Mouse (Mus musculus) forebrain, embryonic 13.5 days (tissue): ENCODE results near the gene Anxa11. TPM values are rescaled to one million over a fixed set of nuclear protein-coding genes. Genes with fewer than 3 reads are reported as not detected.

Source experiments
- ATAC-seq: fragments of 200-750 bp; cut with Nextera tagmentation; 2 replicates; pipeline ENCODE4 v1.8.0; 2017
- H3K27ac ChIP-seq: fragments of 300-500 bp; sonication (generic); 2 replicates; pipeline ENCODE4 v1.5.1; 2015; ENCODE audit warnings: inconsistent platforms, mild to moderate bottlenecking, moderate library complexity
- H3K27me3 ChIP-seq: fragments of 300-500 bp; sonication (generic); 2 replicates; pipeline ENCODE4 v1.6.1; 2015; ENCODE audit warnings: mild to moderate bottlenecking, inconsistent platforms
- H3K36me3 ChIP-seq: fragments of 300-500 bp; sonication (generic); 2 replicates; pipeline ENCODE4 v1.6.1; 2015; ENCODE audit warnings: mild to moderate bottlenecking, inconsistent platforms; ENCODE audit not compliant: poor library complexity, severe bottlenecking
- H3K4me1 ChIP-seq: fragments of 300-500 bp; sonication (generic); 2 replicates; pipeline ENCODE4 v1.6.1; 2015; ENCODE audit warnings: inconsistent platforms
- H3K4me2 ChIP-seq: fragments of 300-500 bp; sonication (generic); 2 replicates; pipeline ENCODE4 v1.6.1; 2015; ENCODE audit warnings: inconsistent platforms, mild to moderate bottlenecking, moderate library complexity
- H3K4me3 ChIP-seq: fragments of 300-500 bp; sonication (generic); 2 replicates; pipeline ENCODE4 v1.5.1; 2015; ENCODE audit warnings: mild to moderate bottlenecking, inconsistent platforms
- H3K9ac ChIP-seq: fragments of 300-500 bp; sonication (generic); 2 replicates; pipeline ENCODE4 v1.6.1; 2015; ENCODE audit warnings: mild to moderate bottlenecking, inconsistent platforms
- H3K9me3 ChIP-seq: fragments of 300-500 bp; sonication (generic); replicated peaks from 2 replicates; pipeline ENCODE4 v1.6.1; 2016; ENCODE audit warnings: inconsistent platforms
- WGBS: fragments of 180-500 bp; shearing (Covaris S2); methylation state at CpG from one replicate; pipeline ENCODE4 v1.1.7; 2015; 5-methylcytosine and 5-hydroxymethylcytosine counted together
- polyA plus RNA-seq: library from polyadenylated mRNA; unstranded; fragments of >200 nt; fragmentation: Nextera tagmentation; extraction: Ambion mirVana; gene quantifications from 2 replicates; pipeline ENCODE4 v1.2.1, GENCODE M21; 2015

Anxa11 gene
- polyA plus RNA-seq, 1 experiment from 2014 or later: 2.1 TPM

- Histone ChIP-seq H3K4me1 (peaks cover 3% of the 10 kb centered on the region; the same call in 1 of the 2 replicates), H3K27ac (no peak overlapping the region), H3K27me3 (no peaks in the 10 kb centered on the region), H3K9me3 (no peaks in the 10 kb centered on the region), H3K4me2 (no peak overlapping the region), H3K4me3 (no peak overlapping the region), H3K9ac (no peak overlapping the region), H3K36me3 (no peaks in the 10 kb centered on the region)
- no peak for ATAC-seq
These were observed 27.8 kb upstream of the Anxa11 start for GRCm38 (mm10) chr14:25814140-25814539.

- H3K4me3 ChIP-seq: no peak overlapping the region
- H3K36me3 ChIP-seq: no peaks in the 10 kb centered on the region
- H3K4me1 ChIP-seq: peaks cover 3% of the 10 kb centered on the region; the same call in 1 of the 2 replicates
- H3K4me2 ChIP-seq: no peak overlapping the region
- H3K9me3 ChIP-seq: no peaks in the 10 kb centered on the region
- 8% methylated on average over 9 of the region's 9 CpGs for WGBS
- no peaks in the 10 kb centered on the region for H3K27me3 ChIP-seq
- H3K9ac ChIP-seq: no peak overlapping the region
- ATAC-seq: 0 out of 2 replicates have a peak, but pooled peaks have one; percentile 53
- no peak overlapping the region for H3K27ac ChIP-seq
These were observed 25.5 kb upstream of the Anxa11 start for GRCm38 (mm10) chr14:25816416-25816815.

- Histone ChIP-seq H3K27ac (no peak overlapping the region), H3K9ac (no peak overlapping the region), H3K27me3 (no peaks in the 10 kb centered on the region), H3K4me3 (no peak overlapping the region), H3K4me2 (no peak overlapping the region), H3K36me3 (no peaks in the 10 kb centered on the region), H3K4me1 (no peaks in the 10 kb centered on the region), H3K9me3 (no peaks in the 10 kb centered on the region)
- WGBS: 78% methylated on average over 1 of the region's 1 CpGs
- no peak for ATAC-seq
These were observed 19.4 kb upstream of the Anxa11 start for GRCm38 (mm10) chr14:25822584-25822983.

- no peak overlapping the region for H3K4me3 ChIP-seq
- no peak overlapping the region for H3K27ac ChIP-seq
- H3K9me3 ChIP-seq: no peaks in the 10 kb centered on the region
- WGBS: 30% methylated on average over 5 of the region's 5 CpGs
- H3K27me3 ChIP-seq: no peaks in the 10 kb centered on the region
- no peaks in the 10 kb centered on the region for H3K4me1 ChIP-seq
- H3K36me3 ChIP-seq: no peaks in the 10 kb centered on the region
- H3K9ac ChIP-seq: no peak overlapping the region
- ATAC-seq: no peak
- no peak overlapping the region for H3K4me2 ChIP-seq
These were observed 17.0 kb upstream of the Anxa11 start for GRCm38 (mm10) chr14:25824995-25825394.

GRCm38 (mm10) chr14:25825880-25826626, 15.9 kb upstream of the Anxa11 start:
- Histone ChIP-seq H3K4me1 (no peaks in the 10 kb centered on the region), H3K27me3 (no peaks in the 10 kb centered on the region), H3K4me2 (no peak overlapping the region), H3K36me3 (no peaks in the 10 kb centered on the region), H3K27ac (no peak overlapping the region), H3K4me3 (no peak overlapping the region), H3K9ac (no peak overlapping the region), H3K9me3 (no peaks in the 10 kb centered on the region)
- WGBS: 83% methylated on average over 11 of the region's 11 CpGs
- no peak for ATAC-seq

- Histone ChIP-seq H3K27me3 (no peaks in the 10 kb centered on the region), H3K9me3 (no peaks in the 10 kb centered on the region), H3K4me3 (no peak overlapping the region), H3K36me3 (no peaks in the 10 kb centered on the region), H3K4me1 (no peaks in the 10 kb centered on the region), H3K4me2 (no peak overlapping the region), H3K9ac (no peak overlapping the region), H3K27ac (no peak overlapping the region)
- 95% methylated on average over 2 of the region's 2 CpGs for WGBS
- no peak for ATAC-seq
These were observed 15.1 kb upstream of the Anxa11 start for GRCm38 (mm10) chr14:25826866-25827265.

GRCm38 (mm10) chr14:25831332-25831731, 10.6 kb upstream of the Anxa11 start:
- Histone ChIP-seq H3K4me2 (no peak overlapping the region), H3K27ac (no peak overlapping the region), H3K9ac (no peak overlapping the region), H3K27me3 (no peaks in the 10 kb centered on the region), H3K36me3 (no peaks in the 10 kb centered on the region), H3K4me1 (0 out of 2 replicates have a peak, but pooled peaks cover 6% of the 10 kb centered on the region), H3K9me3 (no peaks in the 10 kb centered on the region), H3K4me3 (no peak overlapping the region)
- ATAC-seq: no peak
- 85% methylated on average over 1 of the region's 1 CpGs for WGBS

GRCm38 (mm10) chr14:25832301-25832700, 9.7 kb upstream of the Anxa11 start:
- Histone ChIP-seq H3K4me2 (no peak overlapping the region), H3K36me3 (no peaks in the 10 kb centered on the region), H3K27me3 (no peaks in the 10 kb centered on the region), H3K27ac (no peak overlapping the region), H3K9ac (no peak overlapping the region), H3K4me1 (0 out of 2 replicates have a peak, but pooled peaks cover 6% of the 10 kb centered on the region), H3K9me3 (no peaks in the 10 kb centered on the region), H3K4me3 (no peak overlapping the region)
- ATAC-seq: no peak
- WGBS: 13% methylated on average over 14 of the region's 14 CpGs

- Histone ChIP-seq H3K4me3 (no peak overlapping the region), H3K9ac (no peak overlapping the region), H3K36me3 (no peaks in the 10 kb centered on the region), H3K4me2 (no peak overlapping the region), H3K27ac (no peak overlapping the region), H3K4me1 (peaks cover 15% of the 10 kb centered on the region), H3K27me3 (peaks cover 31% of the 10 kb centered on the region), H3K9me3 (no peaks in the 10 kb centered on the region)
- WGBS: 55% methylated on average over 8 of the region's 8 CpGs
- no peak for ATAC-seq
These were observed 3.5 kb upstream of the Anxa11 start for GRCm38 (mm10) chr14:25838411-25838810.

GRCm38 (mm10) chr14:25839791-25840190, 2.2 kb upstream of the Anxa11 start:
- no peaks in the 10 kb centered on the region for H3K9me3 ChIP-seq
- H3K4me3 ChIP-seq: no peak overlapping the region
- H3K9ac ChIP-seq: no peak overlapping the region
- no peak overlapping the region for H3K27ac ChIP-seq
- H3K4me2 ChIP-seq: no peak overlapping the region
- 77% methylated on average over 7 of the region's 7 CpGs for WGBS
- peaks cover 15% of the 10 kb centered on the region for H3K4me1 ChIP-seq
- no peak for ATAC-seq
- H3K36me3 ChIP-seq: no peaks in the 10 kb centered on the region
- peaks cover 44% of the 10 kb centered on the region for H3K27me3 ChIP-seq

GRCm38 (mm10) chr14:25840961-25841360, 995 bp upstream of the Anxa11 start:
- H3K27me3 ChIP-seq: peaks cover 49% of the 10 kb centered on the region
- WGBS: 10% methylated on average over 7 of the region's 7 CpGs
- no peak for ATAC-seq
- H3K4me1 ChIP-seq: peaks cover 15% of the 10 kb centered on the region
- no peak overlapping the region for H3K4me2 ChIP-seq
- no peaks in the 10 kb centered on the region for H3K9me3 ChIP-seq
- no peaks in the 10 kb centered on the region for H3K36me3 ChIP-seq
- no peak overlapping the region for H3K4me3 ChIP-seq
- no peak overlapping the region for H3K9ac ChIP-seq
- H3K27ac ChIP-seq: no peak overlapping the region

GRCm38 (mm10) chr14:25841579-25841978, 377 bp upstream of the Anxa11 start:
- ATAC-seq: no peak
- 4% methylated on average over 4 of the region's 4 CpGs for WGBS
- no peak overlapping the region for H3K9ac ChIP-seq
- no peaks in the 10 kb centered on the region for H3K36me3 ChIP-seq
- H3K4me3 ChIP-seq: peak overlapping the region; percentile 51
- H3K4me1 ChIP-seq: peaks cover 15% of the 10 kb centered on the region
- peaks cover 51% of the 10 kb centered on the region for H3K27me3 ChIP-seq
- H3K4me2 ChIP-seq: peak overlapping the region; percentile 98
- no peaks in the 10 kb centered on the region for H3K9me3 ChIP-seq
- H3K27ac ChIP-seq: no peak overlapping the region

GRCm38 (mm10) chr14:25842688-25843003, 690 bp downstream of the Anxa11 start:
- peak overlapping the region; percentile 63; the same call in 1 of the 2 replicates for H3K9ac ChIP-seq

More at GRCm38 (mm10) chr14:25842688-25843003, 690 bp downstream of the Anxa11 start:
- no peaks in the 10 kb centered on the region for H3K36me3 ChIP-seq
- ATAC-seq: no peak
- H3K27me3 ChIP-seq: peaks cover 51% of the 10 kb centered on the region
- H3K4me1 ChIP-seq: peaks cover 15% of the 10 kb centered on the region
- 2% methylated on average over 12 of the region's 12 CpGs for WGBS
- no peaks in the 10 kb centered on the region for H3K9me3 ChIP-seq
- no peak overlapping the region for H3K27ac ChIP-seq
- H3K4me3 ChIP-seq: peak overlapping the region; percentile 51
- peak overlapping the region; percentile 98 for H3K4me2 ChIP-seq
